Mouse (Mus musculus) ES-Bruce4 (cell line): ENCODE measurements around the gene Socs3. TPM values are rescaled to one million over a fixed set of nuclear protein-coding genes. Genes with fewer than 3 reads are reported as not detected.

Experiments used
- H3K27ac ChIP-seq: 2 replicates; pipeline ENCODE4 v1.5.1; 2012; ENCODE audit warnings: low read length, inconsistent platforms; ENCODE audit not compliant: insufficient read depth
- H3K27me3 ChIP-seq: 2 replicates; pipeline ENCODE4 v1.6.1; 2012; ENCODE audit warnings: mild to moderate bottlenecking, low read length, inconsistent platforms; ENCODE audit not compliant: control insufficient read depth, poor library complexity, insufficient read depth, severe bottlenecking
- H3K36me3 ChIP-seq: 2 replicates; pipeline ENCODE4 v1.6.1; 2012; ENCODE audit warnings: inconsistent platforms, mild to moderate bottlenecking, low read length, moderate library complexity; ENCODE audit not compliant: control insufficient read depth, poor library complexity, insufficient read depth, severe bottlenecking
- H3K4me1 ChIP-seq: one replicate; pipeline ENCODE4 v1.8.1; 2011; ENCODE audit warnings: low read length; ENCODE audit not compliant: control insufficient read depth, insufficient read depth
- H3K4me3 ChIP-seq: 2 replicates; pipeline ENCODE4 v1.5.1; 2011; ENCODE audit warnings: low read depth, mild to moderate bottlenecking, low read length
- H3K9ac ChIP-seq: 2 replicates; pipeline ENCODE4 v1.6.1; 2012; ENCODE audit warnings: low read depth, mild to moderate bottlenecking, inconsistent platforms; ENCODE audit not compliant: poor library complexity, severe bottlenecking
- H3K9me3 ChIP-seq: replicated peaks from 2 replicates; pipeline ENCODE4 v1.6.1; 2012; ENCODE audit warnings: mild to moderate bottlenecking, low read length, inconsistent platforms; ENCODE audit not compliant: control insufficient read depth, poor library complexity, insufficient read depth, severe bottlenecking
- CTCF ChIP-seq: IDR thresholded peaks from one replicate; pipeline ENCODE4 v1.8.1; 2011; ENCODE audit warnings: low read depth, low read length
- EP300 ChIP-seq: IDR thresholded peaks from 2 replicates; pipeline ENCODE4 v1.6.1; 2011; ENCODE audit warnings: low read depth, low read length; ENCODE audit not compliant: insufficient read depth
- POLR2A ChIP-seq: IDR thresholded peaks from one replicate; pipeline ENCODE4 v1.8.1; 2011; ENCODE audit warnings: low read length; ENCODE audit not compliant: insufficient read depth
- polyA plus RNA-seq: library from polyadenylated mRNA; stranded (reverse); fragments of >200 nt; gene quantifications from 2 replicates; pipeline ENCODE4 v1.2.4, GENCODE M21; 2011; ENCODE audit warnings: low read depth; ENCODE audit not compliant: missing spikeins, insufficient read depth, insufficient read length

Socs3 gene
- polyA plus RNA-seq, 1 experiment = 61.5 TPM

GRCm38 (mm10) chr11:117997085-117997484, 27.2 kb upstream of the Socs3 start:
- no peak overlapping the region for H3K4me3 ChIP-seq
- H3K9me3 ChIP-seq = no peaks in the 10 kb centered on the region
- H3K9ac ChIP-seq = no peak overlapping the region
- peaks cover 13% of the 10 kb centered on the region for H3K4me1 ChIP-seq
- no peak overlapping the region for H3K27ac ChIP-seq
- no peak for TF ChIP-seq POLR2A
- TF ChIP-seq CTCF = no peak
- TF ChIP-seq EP300 = no peak
- H3K36me3 ChIP-seq = peaks cover 16% of the 10 kb centered on the region
- H3K27me3 ChIP-seq = no peaks in the 10 kb centered on the region

GRCm38 (mm10) chr11:117996066-117996465, 26.2 kb upstream of the Socs3 start:
- peaks cover 14% of the 10 kb centered on the region for H3K4me1 ChIP-seq
- TF ChIP-seq EP300 (peak; percentile 67), POLR2A (no peak), CTCF (no peak)
- no peaks in the 10 kb centered on the region for H3K9me3 ChIP-seq
- H3K4me3 ChIP-seq = no peak overlapping the region
- peaks cover 10% of the 10 kb centered on the region for H3K36me3 ChIP-seq
- H3K27me3 ChIP-seq = no peaks in the 10 kb centered on the region
- H3K9ac ChIP-seq = no peak overlapping the region
- peak overlapping the region; percentile 35 for H3K27ac ChIP-seq

GRCm38 (mm10) chr11:117995661-117996060, 25.8 kb upstream of the Socs3 start:
- no peak overlapping the region for H3K4me3 ChIP-seq
- no peak overlapping the region for H3K9ac ChIP-seq
- H3K4me1 ChIP-seq = peaks cover 14% of the 10 kb centered on the region
- H3K36me3 ChIP-seq = peaks cover 10% of the 10 kb centered on the region
- H3K27ac ChIP-seq = peak overlapping the region; percentile 70
- TF ChIP-seq EP300 (no peak), CTCF (no peak), POLR2A (no peak)
- H3K9me3 ChIP-seq = no peaks in the 10 kb centered on the region
- no peaks in the 10 kb centered on the region for H3K27me3 ChIP-seq

GRCm38 (mm10) chr11:117995255-117995654, 25.4 kb upstream of the Socs3 start:
- H3K4me1 ChIP-seq = peaks cover 14% of the 10 kb centered on the region
- TF ChIP-seq EP300 (no peak), CTCF (no peak), POLR2A (no peak)
- no peaks in the 10 kb centered on the region for H3K27me3 ChIP-seq
- H3K4me3 ChIP-seq = no peak overlapping the region
- H3K36me3 ChIP-seq = peaks cover 7% of the 10 kb centered on the region
- no peak overlapping the region for H3K9ac ChIP-seq
- no peaks in the 10 kb centered on the region for H3K9me3 ChIP-seq
- peak overlapping the region; percentile 70 for H3K27ac ChIP-seq

- no peaks in the 10 kb centered on the region for H3K27me3 ChIP-seq
- H3K9ac ChIP-seq = no peak overlapping the region
- H3K9me3 ChIP-seq = no peaks in the 10 kb centered on the region
- no peak overlapping the region for H3K4me3 ChIP-seq
- no peak for TF ChIP-seq EP300
- no peak for TF ChIP-seq CTCF
- TF ChIP-seq POLR2A = no peak
- H3K27ac ChIP-seq = peak overlapping the region; percentile 70; the same call in 1 of the 2 replicates
- peaks cover 4% of the 10 kb centered on the region; the same call in 1 of the 2 replicates for H3K36me3 ChIP-seq
- H3K4me1 ChIP-seq = peaks cover 14% of the 10 kb centered on the region
Measured at GRCm38 (mm10) chr11:117994250-117995057, 24.6 kb upstream of the Socs3 start.
